Mouse (Mus musculus): ENCODE data around the gene Mroh9.

Gene Mroh9

DNA sequence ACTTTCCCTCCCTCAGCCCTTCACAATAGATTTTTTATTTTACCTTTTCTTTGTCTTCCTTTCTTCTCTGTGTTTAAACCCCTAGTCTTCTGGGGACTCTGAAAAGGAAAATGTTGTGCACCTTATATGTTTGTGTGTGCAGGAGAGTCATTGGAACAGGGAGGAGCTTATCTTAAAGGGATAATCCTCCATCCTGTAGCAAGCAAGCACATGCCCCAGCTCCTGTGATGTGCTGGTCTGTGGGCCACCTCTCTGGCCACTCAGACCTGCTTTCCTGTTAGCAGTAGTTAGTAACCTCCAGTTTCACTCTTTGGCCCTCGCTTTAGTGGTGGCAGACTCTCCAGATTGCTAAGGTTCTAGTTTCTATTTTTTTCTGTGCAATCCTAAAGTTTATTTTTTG lies 101.0 kb downstream of the Mroh9 start, which contains the start of gene Fmo3:
Gene Fmo3 (minus strand): TSS at position 101 of the 400 bp plus-strand sequence.
- DNase-seq (ENCODE audit: extremely low spot score), result no peak
